Mouse (Mus musculus): ENCODE data around the gene Minpp1. TPM values are rescaled to one million over a fixed set of nuclear protein-coding genes. Genes with fewer than 3 reads are reported as not detected.

Minpp1 gene
- total and polyA plus RNA-seq, 2 experiments from 2014 or later: 59.1 to 144 TPM

GRCm38 (mm10) chr19:32530296-32530695 is 44.7 kb downstream of the Minpp1 start:
- H3K4me2 ChIP-seq (ENCODE audit: low read depth, low read length): no peak overlapping the region
- no peaks in the 10 kb centered on the region for H3K36me3 ChIP-seq (ENCODE audit: insufficient read depth, low read length)
- no peak overlapping the region for H3K9ac ChIP-seq (replicated peaks; ENCODE audit: low read length)
- no peak for TF ChIP-seq CTCF (IDR thresholded peaks at IDR 0.05; ENCODE audit: low read depth)
- DNase-seq (ENCODE audit: low spot score): no peak
- no peaks in the 10 kb centered on the region for H3K9me3 ChIP-seq (ENCODE audit: low read length)
- ATAC-seq: no peak
- no peaks in the 10 kb centered on the region for H3K27me3 ChIP-seq (ENCODE audit: insufficient read depth, low read length)
- no peak overlapping the region for H3K27ac ChIP-seq
- no peak overlapping the region for H3K4me3 ChIP-seq (ENCODE audit: low read length)
- no peaks in the 10 kb centered on the region for H3K4me1 ChIP-seq (ENCODE audit: insufficient read depth, low read length)
- WGBS: 92% methylated on average over 7 of the region's 7 CpGs

GRCm38 (mm10) chr19:32532331-32532730 is 46.8 kb downstream of the Minpp1 start:
- no peak overlapping the region for H3K4me3 ChIP-seq (ENCODE audit: low read length)
- H3K4me2 ChIP-seq (ENCODE audit: low read depth, low read length): no peak overlapping the region
- H3K36me3 ChIP-seq (ENCODE audit: insufficient read depth, low read length): no peaks in the 10 kb centered on the region
- no peak overlapping the region for H3K9ac ChIP-seq (replicated peaks; ENCODE audit: low read length)
- TF ChIP-seq CTCF (IDR thresholded peaks at IDR 0.05; ENCODE audit: low read depth): no peak
- H3K9me3 ChIP-seq (ENCODE audit: low read length): no peaks in the 10 kb centered on the region
- no peak overlapping the region for H3K27ac ChIP-seq
- ATAC-seq (no peak), DNase-seq (ENCODE audit: low spot score) (no peak)
- H3K4me1 ChIP-seq (ENCODE audit: insufficient read depth, low read length): no peaks in the 10 kb centered on the region
- H3K27me3 ChIP-seq (ENCODE audit: insufficient read depth, low read length): no peaks in the 10 kb centered on the region
- 87% methylated on average over 3 of the region's 3 CpGs for WGBS

- no peak overlapping the region for H3K4me2 ChIP-seq (ENCODE audit: low read depth, low read length)
- no peak overlapping the region for H3K9ac ChIP-seq (replicated peaks; ENCODE audit: low read length)
- H3K27me3 ChIP-seq (ENCODE audit: insufficient read depth, low read length): no peaks in the 10 kb centered on the region
- H3K9me3 ChIP-seq (ENCODE audit: low read length): no peaks in the 10 kb centered on the region
- no peaks in the 10 kb centered on the region for H3K4me1 ChIP-seq (ENCODE audit: insufficient read depth, low read length)
- DNase-seq (ENCODE audit: low spot score) (no peak), ATAC-seq (no peak)
- no peaks in the 10 kb centered on the region for H3K36me3 ChIP-seq (ENCODE audit: insufficient read depth, low read length)
- TF ChIP-seq CTCF (IDR thresholded peaks at IDR 0.05; ENCODE audit: low read depth): no peak
- H3K27ac ChIP-seq: no peak overlapping the region
- no peak overlapping the region for H3K4me3 ChIP-seq (ENCODE audit: low read length)
- 83% methylated on average over 7 of the region's 7 CpGs for WGBS
Observed at GRCm38 (mm10) chr19:32532737-32533505, 47.4 kb downstream of the Minpp1 start.

- no peak for ATAC-seq
- H3K4me3 ChIP-seq (ENCODE audit: low read length): no peak overlapping the region
Observed at GRCm38 (mm10) chr19:32534887-32535286, 49.3 kb downstream of the Minpp1 start.

GRCm38 (mm10) chr19:32542784-32543490 is 57.4 kb downstream of the Minpp1 start:
- Histone ChIP-seq H3K4me3 (ENCODE audit: low read length) (no peak overlapping the region), H3K27me3 (ENCODE audit: insufficient read depth, low read length) (no peaks in the 10 kb centered on the region), H3K4me1 (ENCODE audit: insufficient read depth, low read length) (no peaks in the 10 kb centered on the region), H3K9me3 (ENCODE audit: low read length) (no peaks in the 10 kb centered on the region), H3K36me3 (ENCODE audit: insufficient read depth, low read length) (no peaks in the 10 kb centered on the region), H3K27ac (no peak overlapping the region), H3K4me2 (ENCODE audit: low read depth, low read length) (no peak overlapping the region), H3K9ac (replicated peaks; ENCODE audit: low read length) (no peak overlapping the region)
- no peak for DNase-seq (ENCODE audit: low spot score)
- WGBS: 77% methylated on average over 9 of the region's 9 CpGs
- ATAC-seq: no peak
- TF ChIP-seq CTCF (IDR thresholded peaks at IDR 0.05; ENCODE audit: low read depth): no peak

More at GRCm38 (mm10) chr19:32534887-32535286, 49.3 kb downstream of the Minpp1 start:
- no peaks in the 10 kb centered on the region for H3K36me3 ChIP-seq (ENCODE audit: insufficient read depth, low read length)
- H3K9ac ChIP-seq (replicated peaks; ENCODE audit: low read length): no peak overlapping the region
- DNase-seq (ENCODE audit: low spot score): no peak
- H3K27me3 ChIP-seq (ENCODE audit: insufficient read depth, low read length): no peaks in the 10 kb centered on the region
- H3K9me3 ChIP-seq (ENCODE audit: low read length): no peaks in the 10 kb centered on the region
- H3K27ac ChIP-seq: no peak overlapping the region
- H3K4me2 ChIP-seq (ENCODE audit: low read depth, low read length): no peak overlapping the region
- H3K4me1 ChIP-seq (ENCODE audit: insufficient read depth, low read length): no peaks in the 10 kb centered on the region
- no peak for TF ChIP-seq CTCF (IDR thresholded peaks at IDR 0.05; ENCODE audit: low read depth)

- WGBS: 82% methylated on average over 3 of the region's 3 CpGs
- H3K4me1 ChIP-seq (ENCODE audit: insufficient read depth, low read length): no peaks in the 10 kb centered on the region
- H3K9ac ChIP-seq (replicated peaks; ENCODE audit: low read length): no peak overlapping the region
Observed at GRCm38 (mm10) chr19:32547396-32547795, 61.8 kb downstream of the Minpp1 start.

GRCm38 (mm10) chr19:32548202-32548601 is 62.6 kb downstream of the Minpp1 start:
- ATAC-seq: no peak

More at GRCm38 (mm10) chr19:32547396-32547795, 61.8 kb downstream of the Minpp1 start:
- ATAC-seq (no peak), DNase-seq (ENCODE audit: low spot score) (no peak)
- H3K4me2 ChIP-seq (ENCODE audit: low read depth, low read length): no peak overlapping the region
- no peaks in the 10 kb centered on the region for H3K9me3 ChIP-seq (ENCODE audit: low read length)
- no peaks in the 10 kb centered on the region for H3K27me3 ChIP-seq (ENCODE audit: insufficient read depth, low read length)
- no peaks in the 10 kb centered on the region for H3K36me3 ChIP-seq (ENCODE audit: insufficient read depth, low read length)
- H3K4me3 ChIP-seq (ENCODE audit: low read length): no peak overlapping the region
- no peak for TF ChIP-seq CTCF (IDR thresholded peaks at IDR 0.05; ENCODE audit: low read depth)
- no peak overlapping the region for H3K27ac ChIP-seq

More at GRCm38 (mm10) chr19:32548202-32548601, 62.6 kb downstream of the Minpp1 start:
- Histone ChIP-seq H3K4me2 (ENCODE audit: low read depth, low read length) (no peak overlapping the region), H3K27ac (no peak overlapping the region), H3K36me3 (ENCODE audit: insufficient read depth, low read length) (no peaks in the 10 kb centered on the region), H3K9ac (replicated peaks; ENCODE audit: low read length) (no peak overlapping the region), H3K4me1 (ENCODE audit: insufficient read depth, low read length) (no peaks in the 10 kb centered on the region), H3K4me3 (ENCODE audit: low read length) (no peak overlapping the region), H3K9me3 (ENCODE audit: low read length) (no peaks in the 10 kb centered on the region), H3K27me3 (ENCODE audit: insufficient read depth, low read length) (no peaks in the 10 kb centered on the region)
- TF ChIP-seq CTCF (IDR thresholded peaks at IDR 0.05; ENCODE audit: low read depth): no peak
- 93% methylated on average over 15 of the region's 15 CpGs for WGBS
- DNase-seq (ENCODE audit: low spot score): no peak

Data from hindbrain, postnatal 0 days (tissue).